Mouse (Mus musculus): ENCODE data around the gene Zfp354c.

- no peak for TF ChIP-seq CTCF (conservative IDR thresholded peaks at IDR 0.05 in 1 of 2, IDR thresholded peaks at IDR 0.05 in 1 of 2; ENCODE audit: low read depth in 2 of 2, low read length in 2 of 2)
- TF ChIP-seq PAX5 (IDR thresholded peaks at IDR 0.05; ENCODE audit: low read length), result no peak
- TF ChIP-seq CHD1 (IDR thresholded peaks at IDR 0.05; ENCODE audit: low read depth, low read length), result no peak
- no peak for TF ChIP-seq MXI1 (IDR thresholded peaks at IDR 0.05; ENCODE audit: low read depth, low read length)
- TF ChIP-seq MAZ (IDR thresholded peaks at IDR 0.05; ENCODE audit: low read depth, low read length), result no peak
- TF ChIP-seq ZKSCAN1 (IDR thresholded peaks at IDR 0.05; ENCODE audit: borderline replicate concordance, low read depth, low read length), result no peak
- TF ChIP-seq KAT2A (IDR thresholded peaks at IDR 0.05; ENCODE audit: insufficient replicate concordance, low read length), result no peak
- no peak for TF ChIP-seq POLR2A (IDR thresholded peaks at IDR 0.05; ENCODE audit: low read depth, low read length)
- no peak for TF ChIP-seq MYC (IDR thresholded peaks at IDR 0.05; ENCODE audit: low read depth, low read length)
Observed at GRCm38 (mm10) chr11:50771006-50771405, 56.5 kb downstream of the Zfp354c start.
